Mouse (Mus musculus) macrophage (primary cell): ENCODE data around the gene Cd163. TPM values are rescaled to one million over a fixed set of nuclear protein-coding genes. Genes with fewer than 3 reads are reported as not detected.
"Not testable (repeated sequence)": the region's sequence is repeated elsewhere in the genome, so short reads cannot be mapped to it uniquely, and the experiment has no call there.

ENCODE experiments used
- H3K27ac ChIP-seq: fragments of 350-480 bp; formaldehyde crosslinking; 2 replicates; pipeline ENCODE4 v1.9.0; 2021
- H3K36me3 ChIP-seq: fragments of 350-480 bp; formaldehyde crosslinking; 2 replicates; pipeline ENCODE4 v1.9.0; 2021; ENCODE audit errors: inconsistent target
- H3K4me3 ChIP-seq: fragments of 350-480 bp; formaldehyde crosslinking; 2 replicates; pipeline ENCODE4 v1.9.0; 2021; ENCODE audit errors: inconsistent target
- H3K79me2 ChIP-seq: fragments of 350-480 bp; formaldehyde crosslinking; 2 replicates; pipeline ENCODE4 v1.9.0; 2021; ENCODE audit errors: inconsistent target
- WGBS: methylation state at CpG from one replicate; pipeline ENCODE4 v1.1.7; 2026; ENCODE audit warnings: inconsistent platforms; ENCODE audit not compliant: missing documents; 5-methylcytosine and 5-hydroxymethylcytosine counted together
- polyA plus RNA-seq: library from polyadenylated mRNA; stranded (reverse); fragments of 250-400 nt; gene quantifications from 3 replicates; pipeline ENCODE4 v1.2.4, GENCODE M21; 2018; ENCODE audit warnings: inconsistent platforms
- total RNA-seq, 78 experiments: library from RNA; depleted of rRNA; stranded (reverse); fragments of 250-400 nt; gene quantifications; 1 replicate in 9 of 78; 2 replicates in 24 of 78; 3 replicates in 43 of 78; 4 replicates in 2 of 78; pipeline ENCODE4 v1.2.4; 2018; ENCODE audit warnings: inconsistent platforms in 56 of 78

Gene Cd163
- total RNA-seq (2018; cell fraction: chromatin; rRNA removed) = 1 to 10 TPM in 4 of 26 experiments, under 1 TPM in 7, not detected in 15; 0.16 to 1.8 (median 0.62) TPM
- total RNA-seq (2018; cell fraction: cytosol; rRNA removed) = 1 to 10 TPM in 9 of 26 experiments, under 1 TPM in 15, not detected in 2; 0.03 to 1.6 (median 0.69) TPM
- 1 to 10 TPM in 7 of 26 experiments, under 1 TPM in 7, not detected in 12; 0.13 to 4.7 (median 1.0) TPM for total RNA-seq (2018; cell fraction: nucleus; rRNA removed)
- 1.3 to 3.2 TPM (median 1.4 TPM) in 3 replicates for polyA plus RNA-seq

GRCm38 (mm10) chr6:124304356-124304755, at the start of gene Cd163:
TSS of gene Cd163 (plus strand) at chr6:124304656.
- no peak within 1 kb of the TSS for H3K27ac ChIP-seq
- H3K36me3 ChIP-seq = no peaks in the 10 kb centered on the region
- WGBS = 90% methylated on average over 4 of the region's 4 CpGs
- no peaks in the 10 kb centered on the region for H3K79me2 ChIP-seq
- H3K4me3 ChIP-seq = no peak within 1 kb of the TSS

GRCm38 (mm10) chr6:124255721-124256470, 48.6 kb upstream of the Cd163 start:
- Histone ChIP-seq H3K79me2 (no peaks in the 10 kb centered on the region), H3K36me3 (no peaks in the 10 kb centered on the region), H3K27ac (no peak overlapping the region), H3K4me3 (no peak overlapping the region)
- WGBS = 98% methylated on average over 6 of the region's 6 CpGs

DNA sequence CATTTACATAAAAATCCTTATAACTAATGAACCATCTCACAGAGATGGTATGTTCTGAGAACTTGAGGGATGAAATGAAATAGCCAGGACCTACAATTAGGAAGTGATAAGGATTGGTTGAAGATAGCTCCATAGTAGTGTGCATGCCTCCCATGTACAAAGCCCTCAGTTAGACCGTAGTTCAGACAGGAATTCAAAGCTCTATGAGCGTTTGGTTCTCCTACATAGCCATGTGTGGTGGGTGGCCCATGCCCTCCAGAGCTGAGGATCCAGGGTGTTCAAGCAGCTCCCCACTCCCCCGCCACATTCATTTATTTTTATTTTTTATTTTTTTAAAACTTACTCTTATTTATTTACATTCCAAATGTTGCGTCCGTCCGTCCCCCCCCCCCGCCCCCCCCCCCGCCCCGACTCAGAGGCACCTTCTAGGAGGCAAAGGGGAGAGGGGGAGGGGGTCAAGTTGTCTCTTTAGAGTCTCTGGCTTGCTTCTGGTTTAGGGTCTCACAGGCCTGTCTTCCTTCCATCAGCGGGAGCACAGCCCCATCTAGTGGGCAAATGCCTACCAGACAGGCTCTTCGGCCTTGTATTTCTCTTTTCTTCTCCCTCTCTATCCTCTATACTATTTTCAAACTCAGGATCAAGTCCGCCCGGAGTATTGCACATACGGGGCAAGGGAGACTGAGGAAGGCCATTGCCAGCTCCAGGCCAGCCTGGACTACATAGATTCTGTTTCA, 44.1 kb upstream of the Cd163 start:
- H3K79me2 ChIP-seq = no peaks in the 10 kb centered on the region
- H3K27ac ChIP-seq = no peak overlapping the region
- H3K36me3 ChIP-seq = no peaks in the 10 kb centered on the region
- no peak overlapping the region for H3K4me3 ChIP-seq
- WGBS = 36% methylated on average over 8 of the region's 14 CpGs

DNA sequence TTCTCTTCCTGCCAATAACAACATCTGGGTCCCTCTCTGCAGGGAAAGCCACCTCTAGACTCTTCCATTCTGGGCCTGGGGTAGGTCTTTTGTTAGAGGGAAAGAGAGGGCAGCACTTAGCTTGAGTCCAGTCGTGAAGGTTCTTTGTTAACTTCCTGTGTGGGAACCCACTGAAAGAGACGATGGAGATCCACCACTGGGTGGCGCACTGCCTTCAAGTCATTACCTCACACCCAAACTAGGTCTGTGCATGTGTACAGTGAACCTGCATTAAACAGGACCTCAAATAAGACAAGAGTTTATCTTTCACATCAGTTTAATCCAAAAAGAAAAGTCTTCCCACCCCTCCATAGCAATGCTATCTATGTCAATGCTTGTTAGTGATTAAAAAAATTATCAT, 41.8 kb upstream of the Cd163 start:
- no peak overlapping the region for H3K4me3 ChIP-seq
- H3K79me2 ChIP-seq = no peaks in the 10 kb centered on the region
- no peak overlapping the region for H3K27ac ChIP-seq
- WGBS = 3% methylated on average over 3 of the region's 3 CpGs
- no peaks in the 10 kb centered on the region for H3K36me3 ChIP-seq

DNA sequence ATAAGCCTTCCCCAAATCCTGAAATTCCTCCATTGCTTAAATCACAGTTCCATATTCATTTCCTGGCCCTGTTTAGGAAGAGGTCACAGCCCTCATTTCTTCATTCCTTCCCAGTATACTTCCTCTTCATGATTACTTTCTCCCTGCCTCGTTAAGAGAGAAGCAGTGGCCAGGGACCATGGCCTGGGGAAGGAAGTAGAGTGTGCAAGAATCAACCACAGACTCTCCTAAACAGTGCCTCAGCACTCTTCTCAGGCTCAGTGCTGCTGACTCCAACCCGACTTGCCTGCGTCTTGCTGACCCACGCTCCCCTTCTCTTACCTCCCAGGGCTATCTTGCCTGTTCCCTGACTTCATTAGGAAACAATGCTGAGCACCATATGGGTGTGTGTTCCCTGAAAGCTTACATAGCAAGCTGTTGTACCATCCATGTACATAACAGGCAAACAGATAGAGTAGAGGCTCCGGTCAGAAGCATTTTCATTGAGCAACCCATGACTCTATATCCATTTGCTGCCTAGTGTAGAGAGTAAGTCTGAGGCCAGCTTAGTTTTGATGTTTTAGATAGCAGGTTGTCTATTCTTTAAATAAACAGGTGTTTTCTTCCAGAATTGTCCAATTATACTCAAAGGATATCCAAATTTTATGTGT, 31.1 kb upstream of the Cd163 start:
- Histone ChIP-seq H3K27ac (peak overlapping the region; percentile 88), H3K4me3 (no peak overlapping the region), H3K79me2 (no peaks in the 10 kb centered on the region), H3K36me3 (no peaks in the 10 kb centered on the region)
- 5% methylated on average over 5 of the region's 5 CpGs for WGBS

DNA sequence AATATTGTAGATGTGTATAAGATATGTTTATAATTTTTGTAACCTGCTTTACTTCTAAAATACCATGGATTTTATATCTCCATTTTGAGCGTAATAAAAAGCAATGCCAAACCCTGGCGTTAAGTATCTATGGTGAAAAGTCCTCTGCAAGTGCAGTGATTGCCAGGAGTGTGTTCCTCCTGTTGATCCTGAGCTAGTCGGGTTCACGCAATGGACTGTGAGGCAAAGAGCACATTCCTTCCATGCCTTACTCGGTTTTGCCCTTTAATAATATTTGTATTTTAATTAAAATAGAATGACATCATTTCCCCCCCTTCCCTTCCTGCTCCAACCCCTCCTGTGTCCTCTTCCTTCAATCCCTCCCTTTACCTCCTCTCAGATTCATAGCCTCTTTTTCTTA, 26.8 kb upstream of the Cd163 start:
- Histone ChIP-seq H3K4me3 (no peak overlapping the region), H3K79me2 (no peaks in the 10 kb centered on the region), H3K36me3 (no peaks in the 10 kb centered on the region), H3K27ac (peak overlapping the region; percentile 68)
- 95% methylated on average over 4 of the region's 5 CpGs for WGBS

- H3K4me3 ChIP-seq = no peak overlapping the region
- no peaks in the 10 kb centered on the region for H3K79me2 ChIP-seq
- H3K27ac ChIP-seq = peak overlapping the region; percentile 68
- whole genome bisulfite sequencing = 87% methylated on average over 5 of the region's 5 CpGs
- no peaks in the 10 kb centered on the region for H3K36me3 ChIP-seq
Measured at GRCm38 (mm10) chr6:124278291-124278690, 26.2 kb upstream of the Cd163 start.

GRCm38 (mm10) chr6:124282731-124283130, 21.7 kb upstream of the Cd163 start:
- Histone ChIP-seq H3K36me3 (no peaks in the 10 kb centered on the region), H3K27ac (no peak overlapping the region), H3K79me2 (no peaks in the 10 kb centered on the region), H3K4me3 (no peak overlapping the region)
- WGBS = 70% methylated on average over 4 of the region's 4 CpGs

- H3K36me3 ChIP-seq = not testable (repeated sequence)
- 90% methylated on average over 4 of the region's 5 CpGs for WGBS
Measured at GRCm38 (mm10) chr6:124297378-124297777, 7.1 kb upstream of the Cd163 start.

GRCm38 (mm10) chr6:124301447-124302192, 2.8 kb upstream of the Cd163 start:
- Histone ChIP-seq H3K36me3 (no peaks in the 10 kb centered on the region), H3K79me2 (no peaks in the 10 kb centered on the region), H3K4me3 (no peak overlapping the region), H3K27ac (no peak overlapping the region)
- 95% methylated on average over 3 of the region's 3 CpGs for WGBS

More at GRCm38 (mm10) chr6:124297378-124297777, 7.1 kb upstream of the Cd163 start:
- 0 out of 2 replicates have a peak overlapping the region, but pooled peaks have one; percentile 15 for H3K27ac ChIP-seq
- H3K4me3 ChIP-seq, H3K79me2 ChIP-seq: not testable (repeated sequence)

GRCm38 (mm10) chr6:124308935-124309334, 4.5 kb downstream of the Cd163 start:
- Histone ChIP-seq H3K27ac (no peak overlapping the region), H3K79me2 (no peaks in the 10 kb centered on the region), H3K36me3 (no peaks in the 10 kb centered on the region), H3K4me3 (no peak overlapping the region)
- WGBS = 69% methylated on average over 8 of the region's 8 CpGs

DNA sequence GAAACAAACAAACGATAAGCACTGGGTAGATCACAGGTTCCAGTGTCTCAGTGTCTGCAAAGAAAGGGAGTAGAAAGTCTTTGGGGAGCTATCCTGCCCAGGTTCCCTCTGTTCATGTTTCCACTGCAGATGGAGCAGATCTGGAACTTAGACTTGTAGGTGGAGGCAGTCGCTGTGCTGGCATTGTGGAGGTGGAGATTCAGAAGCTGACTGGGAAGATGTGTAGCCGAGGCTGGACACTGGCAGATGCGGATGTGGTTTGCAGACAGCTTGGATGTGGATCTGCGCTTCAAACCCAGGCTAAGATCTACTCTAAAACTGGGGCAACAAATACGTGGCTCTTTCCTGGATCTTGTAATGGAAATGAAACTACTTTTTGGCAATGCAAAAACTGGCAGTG, 7.8 kb downstream of the Cd163 start:
- WGBS = 90% methylated on average over 6 of the region's 6 CpGs
- H3K79me2 ChIP-seq = no peaks in the 10 kb centered on the region
- H3K27ac ChIP-seq = no peak overlapping the region
- H3K4me3 ChIP-seq = no peak overlapping the region
- no peaks in the 10 kb centered on the region for H3K36me3 ChIP-seq

GRCm38 (mm10) chr6:124320371-124320770, 15.9 kb downstream of the Cd163 start:
- H3K36me3 ChIP-seq = no peaks in the 10 kb centered on the region
- WGBS = 21% methylated on average over 6 of the region's 6 CpGs
- H3K4me3 ChIP-seq = peak overlapping the region; percentile 57
- peaks cover 25% of the 10 kb centered on the region for H3K79me2 ChIP-seq
- H3K27ac ChIP-seq = peak overlapping the region; percentile 81
